Mouse (Mus musculus): ENCODE results near the gene Rab6b. TPM values are rescaled to one million over a fixed set of nuclear protein-coding genes. Genes with fewer than 3 reads are reported as not detected.
"Not testable (repeated sequence)": the region's sequence is repeated elsewhere in the genome, so short reads cannot be mapped to it uniquely, and the experiment has no call there.

Rab6b gene
- polyA plus RNA-seq, 1 experiment from 2014 or later: 43.8 TPM

DNA sequence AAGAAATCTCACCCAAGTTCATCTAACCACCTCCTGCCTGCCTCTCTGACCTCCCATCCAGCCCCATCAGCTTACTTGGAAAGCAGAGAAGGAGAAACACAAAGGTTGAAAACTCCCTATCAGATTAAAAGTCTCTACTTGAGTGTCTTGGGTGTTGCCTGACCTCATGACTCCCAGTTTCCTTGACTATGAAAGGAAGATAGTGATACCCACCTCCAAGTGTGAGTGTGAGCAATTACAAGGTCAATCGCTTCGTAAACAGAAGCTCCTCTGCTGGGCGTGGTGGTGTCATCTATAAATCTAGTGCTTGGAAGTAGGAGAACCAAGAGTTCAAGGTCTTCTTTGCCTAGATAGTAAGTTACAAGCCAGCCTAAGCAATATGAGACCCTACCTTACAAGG is 31.4 kb upstream of the Rab6b start:
- POLR2A ChIA-PET: no interaction called here

DNA sequence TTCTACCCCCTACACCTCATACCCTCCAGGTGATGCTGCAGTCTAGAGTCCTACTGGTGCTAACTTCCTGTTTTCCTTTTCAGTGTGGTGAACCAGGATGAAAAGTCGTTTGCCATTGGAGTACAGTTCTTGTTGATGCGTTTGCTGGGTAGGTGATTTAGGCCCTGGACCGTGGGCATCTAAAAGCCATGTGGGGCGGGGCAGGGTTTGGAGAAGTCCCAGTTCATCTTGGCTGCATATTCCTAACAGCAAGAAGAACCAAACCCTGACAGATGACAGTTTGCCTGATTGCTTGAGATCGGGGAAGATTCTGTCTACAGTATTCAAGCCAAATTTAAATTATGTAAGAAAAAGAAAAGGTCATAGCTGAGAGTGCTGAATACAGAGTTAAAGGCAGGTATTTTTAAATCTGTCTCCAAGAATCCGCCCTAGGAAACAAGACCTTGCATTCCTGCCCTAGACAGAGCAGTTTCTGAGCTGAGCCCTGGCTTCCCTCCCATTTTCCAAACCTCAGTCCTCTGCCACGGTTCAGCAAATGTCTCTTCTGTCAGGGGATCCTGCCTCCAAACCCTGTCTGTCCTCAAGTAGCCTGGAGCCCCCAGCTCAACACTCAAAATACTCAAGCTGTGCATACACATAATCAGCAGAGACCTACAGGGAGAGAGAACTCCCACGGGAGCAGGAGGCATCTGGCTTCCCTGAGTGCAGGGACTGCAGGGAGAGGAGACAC is 29.2 kb upstream of the Rab6b start:
- ChIA-PET CTCF (interaction anchor here (1.2 kb wide), 1 partner anchor 14 kb away, joined by 3 read pairs; no protein-coding TSS in a partner anchor), POLR2A (no interaction called here)
- no peaks in the 10 kb centered on the region for H3K27me3 ChIP-seq
- DNase-seq (ENCODE audit: low read depth, low spot score) (no peak), ATAC-seq (no peak)
- no peak for TF ChIP-seq CTCF (IDR thresholded peaks at IDR 0.05)
- in situ Hi-C loops (cut with MboI; ENCODE audit: low pct_unique_long_range_greater_than_20kb): no loop called here

More for the DNA sequence above, 31.4 kb upstream of the Rab6b start:
- CTCF ChIA-PET: interaction anchor here (1.4 to 1.7 kb wide), 2 partner anchors 26 to 75 kb away, joined by 3 read pairs; no protein-coding TSS in a partner anchor
- no peaks in the 10 kb centered on the region for H3K27me3 ChIP-seq
- in situ Hi-C loops (cut with MboI; ENCODE audit: low pct_unique_long_range_greater_than_20kb): no loop called here
- ATAC-seq (no peak), DNase-seq (ENCODE audit: low read depth, low spot score) (no peak)
- no peak for TF ChIP-seq CTCF (IDR thresholded peaks at IDR 0.05)

DNA sequence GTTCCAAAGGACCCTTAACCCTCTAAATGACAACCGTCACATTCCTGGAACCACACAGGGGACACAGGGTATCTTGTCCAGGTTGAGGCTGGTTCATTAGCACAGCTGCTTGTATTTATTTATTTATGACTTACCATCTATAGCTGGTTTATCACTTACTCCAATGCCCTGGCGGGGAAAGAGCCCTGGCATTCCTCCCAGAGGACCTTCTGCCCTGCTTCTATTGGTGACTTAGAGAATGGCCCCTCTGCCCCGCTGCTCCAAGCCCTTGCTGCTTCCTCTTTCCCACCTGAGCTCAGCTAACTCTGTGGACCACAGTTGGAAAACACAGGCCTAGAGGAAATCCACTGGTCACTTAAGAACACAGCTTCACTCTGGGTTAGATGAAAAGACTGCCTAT is 28.2 kb upstream of the Rab6b start:
- DNase-seq (ENCODE audit: low read depth, low spot score) (no peak), ATAC-seq (no peak)
- POLR2A ChIA-PET: no interaction called here
- TF ChIP-seq CTCF (IDR thresholded peaks at IDR 0.05): no peak
- H3K27me3 ChIP-seq: no peaks in the 10 kb centered on the region
- CTCF ChIA-PET: interaction anchor here (1.2 kb wide), 1 partner anchor 15 kb away, joined by 3 read pairs; no protein-coding TSS in a partner anchor
- in situ Hi-C loops (cut with MboI; ENCODE audit: low pct_unique_long_range_greater_than_20kb): no loop called here

DNA sequence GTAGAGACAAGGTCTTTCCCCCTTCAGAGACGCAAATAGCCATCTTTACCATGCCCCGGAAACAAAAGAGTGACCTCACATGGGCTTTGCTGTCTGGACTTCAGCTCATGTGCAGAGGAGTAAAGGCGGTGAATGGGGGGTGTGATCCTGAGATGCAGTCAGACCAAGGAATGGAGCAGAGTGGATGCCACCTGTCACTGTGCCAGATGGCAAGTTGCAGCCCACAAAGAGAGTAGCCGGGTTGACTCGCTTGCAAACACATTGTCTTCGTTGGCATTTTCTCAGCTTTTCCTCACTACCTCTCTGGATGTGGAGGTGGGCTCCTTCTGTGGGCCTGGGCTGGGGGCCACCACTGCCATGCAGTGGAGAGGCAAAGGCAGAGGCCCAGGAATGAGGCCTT is 24.9 kb upstream of the Rab6b start:
- ATAC-seq: no peak
- CTCF ChIA-PET: no interaction called here
- POLR2A ChIA-PET: no interaction called here
- no peak for DNase-seq (ENCODE audit: low read depth, low spot score)
- in situ Hi-C loops (cut with MboI; ENCODE audit: low pct_unique_long_range_greater_than_20kb): no loop called here
- TF ChIP-seq CTCF (IDR thresholded peaks at IDR 0.05): no peak
- H3K27me3 ChIP-seq: no peaks in the 10 kb centered on the region

DNA sequence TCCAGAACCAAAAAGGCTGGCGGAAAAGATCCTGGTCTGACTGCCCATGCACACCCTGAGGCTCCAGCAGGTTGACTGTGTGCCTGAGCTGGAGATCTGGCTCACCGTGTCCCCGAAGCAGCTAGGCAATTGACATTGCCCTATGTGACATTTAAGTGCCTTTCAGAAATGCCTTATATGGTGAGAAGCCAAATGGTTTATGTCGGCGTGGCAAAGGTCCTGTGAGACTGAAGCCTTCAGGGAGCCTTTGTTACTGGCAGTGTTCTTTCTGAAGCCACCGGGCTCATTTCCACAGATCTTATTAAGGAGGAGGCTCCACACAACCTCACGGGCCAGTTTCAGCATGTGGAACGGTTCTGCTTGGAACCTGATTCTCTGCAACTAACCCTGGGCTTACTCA is 24.3 kb upstream of the Rab6b start:
- no peak for TF ChIP-seq CTCF (IDR thresholded peaks at IDR 0.05)
- no peak for ATAC-seq
- ChIA-PET CTCF (no interaction called here), POLR2A (no interaction called here)
- in situ Hi-C loops (cut with MboI; ENCODE audit: low pct_unique_long_range_greater_than_20kb): no loop called here
- no peaks in the 10 kb centered on the region for H3K27me3 ChIP-seq
- DNase-seq (ENCODE audit: low read depth, low spot score): no peak

DNA sequence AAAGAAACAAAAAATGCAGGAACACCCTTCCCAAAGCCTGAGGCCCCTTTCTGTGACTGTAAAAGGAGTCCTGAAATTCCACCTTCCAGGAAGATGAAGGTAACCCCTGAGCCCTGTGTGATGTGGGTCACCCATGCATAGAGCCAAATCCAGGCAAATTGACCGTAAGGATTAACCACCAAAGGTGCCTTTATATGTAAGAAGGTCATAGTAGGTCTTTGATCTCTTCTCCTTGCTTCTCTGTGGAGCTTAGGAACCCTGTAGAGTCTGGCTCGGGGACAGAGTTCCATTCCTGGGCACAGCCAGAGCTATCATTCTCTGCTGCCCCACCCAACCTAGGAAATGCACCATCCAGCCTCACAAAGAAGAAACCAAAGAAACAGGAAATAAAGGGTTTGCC is 22.9 kb upstream of the Rab6b start:
- DNase-seq (ENCODE audit: low read depth, low spot score) (no peak), ATAC-seq (no peak)
- in situ Hi-C loops (cut with MboI; ENCODE audit: low pct_unique_long_range_greater_than_20kb): no loop called here
- TF ChIP-seq CTCF (IDR thresholded peaks at IDR 0.05): no peak
- ChIA-PET POLR2A (no interaction called here), CTCF (no interaction called here)
- no peaks in the 10 kb centered on the region for H3K27me3 ChIP-seq

DNA sequence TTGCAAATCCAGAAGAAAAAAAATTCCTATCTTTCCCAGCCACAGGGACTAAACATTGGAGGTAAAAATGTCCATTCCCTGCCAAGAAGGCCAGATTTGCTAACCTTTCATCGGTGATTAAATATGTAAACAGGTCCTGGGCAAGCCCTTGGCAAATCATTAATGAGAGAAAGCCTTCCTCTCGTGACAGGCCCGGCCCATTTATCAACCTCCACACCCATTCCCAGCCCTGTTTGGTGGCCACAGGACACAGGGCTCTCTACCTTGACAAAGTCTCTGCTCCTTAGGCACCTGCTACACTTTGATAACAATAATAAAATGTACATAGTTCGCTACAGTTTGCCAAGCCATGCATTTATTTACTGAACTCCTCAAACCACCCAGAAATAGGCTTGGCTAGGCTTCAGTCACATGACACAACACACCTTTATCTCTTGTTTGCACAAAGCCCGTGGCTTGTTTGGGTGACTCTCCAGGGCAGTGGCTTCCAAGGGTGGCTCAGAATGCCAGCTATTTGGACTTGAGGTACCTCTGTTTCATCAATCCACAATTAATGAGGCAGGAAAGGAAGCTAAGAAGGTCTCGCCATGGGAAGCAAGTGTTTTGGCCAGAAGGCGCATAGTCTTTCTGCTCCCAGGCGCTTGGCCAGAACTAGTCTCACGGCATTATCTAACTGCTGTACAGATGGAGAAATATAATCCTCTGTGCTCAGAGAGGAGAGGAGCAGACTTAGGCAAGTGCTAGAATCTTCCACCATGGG is 21.3 kb upstream of the Rab6b start:
- H3K27me3 ChIP-seq: no peaks in the 10 kb centered on the region
- POLR2A ChIA-PET: no interaction called here
- DNase-seq (ENCODE audit: low read depth, low spot score) (peak; percentile 62), ATAC-seq (peak; percentile 79)
- CTCF ChIA-PET: no interaction called here
- no peak for TF ChIP-seq CTCF (IDR thresholded peaks at IDR 0.05)
- in situ Hi-C loops (cut with MboI; ENCODE audit: low pct_unique_long_range_greater_than_20kb): no loop called here

DNA sequence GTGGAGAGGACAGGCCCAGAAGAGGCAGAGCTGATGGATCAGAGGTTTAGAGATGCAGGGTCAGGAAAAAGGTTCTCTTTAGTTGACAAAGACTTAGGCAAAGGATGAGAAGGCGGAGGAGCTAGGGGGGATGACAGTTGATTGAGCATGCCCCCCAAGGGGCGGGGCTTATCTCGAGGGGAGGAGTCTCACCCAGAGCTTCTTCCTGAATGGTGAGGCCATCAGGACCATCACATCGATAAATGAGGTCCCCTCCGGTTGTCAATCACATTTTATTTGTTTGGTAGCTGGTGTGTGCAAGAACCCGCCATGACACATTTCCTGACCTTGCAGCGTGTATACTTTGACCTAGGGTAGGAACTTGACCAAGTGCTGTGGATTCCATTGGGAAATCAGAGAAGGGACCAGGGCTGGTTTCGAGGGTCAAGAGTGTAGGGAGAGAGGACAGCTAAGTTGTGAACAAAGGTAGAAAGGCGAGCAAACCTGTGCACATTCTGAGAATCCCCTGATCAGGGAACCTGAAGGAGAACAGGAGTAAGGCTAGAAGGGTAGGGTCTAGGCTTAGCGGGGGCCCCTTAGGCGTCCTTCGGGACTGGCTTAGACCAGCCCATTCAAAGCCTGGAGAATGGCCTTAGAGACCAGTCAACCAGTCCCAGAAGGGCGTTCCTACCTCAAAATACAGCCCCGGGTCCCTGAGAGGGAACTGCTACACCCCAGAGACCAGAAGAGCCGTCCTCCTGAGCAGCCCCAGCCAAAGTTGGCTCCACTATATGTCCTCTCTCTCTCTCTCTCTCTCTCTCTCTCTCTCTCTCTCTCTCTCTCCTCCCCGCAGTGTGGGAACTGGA is 20.3 kb upstream of the Rab6b start:
- CTCF ChIA-PET: interaction anchor here (1.4 kb wide), 1 partner anchor 61 kb away, joined by 3 read pairs; no protein-coding TSS in a partner anchor
- in situ Hi-C loops (cut with MboI; ENCODE audit: low pct_unique_long_range_greater_than_20kb): no loop called here
- POLR2A ChIA-PET: no interaction called here
- no peak for TF ChIP-seq CTCF (IDR thresholded peaks at IDR 0.05)
- no peaks in the 10 kb centered on the region for H3K27me3 ChIP-seq
- DNase-seq (ENCODE audit: low read depth, low spot score): no peak
- no peak for ATAC-seq

DNA sequence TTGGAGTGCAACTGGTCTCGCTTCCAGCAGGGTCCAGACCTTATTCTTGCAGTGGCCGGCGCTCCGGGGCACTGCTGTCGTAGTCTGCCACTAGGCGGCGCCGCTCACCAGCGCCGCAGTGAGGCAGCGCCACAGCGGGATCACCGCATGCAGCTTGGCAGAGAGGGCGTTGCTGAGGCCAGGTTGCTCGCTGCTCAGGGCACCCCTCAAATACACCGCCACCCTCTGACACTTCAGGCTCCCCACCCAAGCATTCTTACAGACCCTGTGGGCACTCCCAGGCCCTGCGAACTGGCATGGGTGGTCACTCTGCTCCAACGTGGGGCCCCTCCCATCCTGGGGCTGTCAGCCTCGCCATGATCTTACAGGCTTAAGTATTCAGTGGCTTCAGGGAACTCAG is 19.3 kb upstream of the Rab6b start:
- no peaks in the 10 kb centered on the region for H3K27me3 ChIP-seq
- no peak for DNase-seq (ENCODE audit: low read depth, low spot score)
- ATAC-seq: peak; percentile 40
- ChIA-PET POLR2A (no interaction called here), CTCF (interaction anchor here (1.4 kb wide), 1 partner anchor 62 kb away, joined by 3 read pairs; no protein-coding TSS in a partner anchor)
- TF ChIP-seq CTCF (IDR thresholded peaks at IDR 0.05): peak; percentile 86
- in situ Hi-C loops (cut with MboI; ENCODE audit: low pct_unique_long_range_greater_than_20kb): no loop called here

DNA sequence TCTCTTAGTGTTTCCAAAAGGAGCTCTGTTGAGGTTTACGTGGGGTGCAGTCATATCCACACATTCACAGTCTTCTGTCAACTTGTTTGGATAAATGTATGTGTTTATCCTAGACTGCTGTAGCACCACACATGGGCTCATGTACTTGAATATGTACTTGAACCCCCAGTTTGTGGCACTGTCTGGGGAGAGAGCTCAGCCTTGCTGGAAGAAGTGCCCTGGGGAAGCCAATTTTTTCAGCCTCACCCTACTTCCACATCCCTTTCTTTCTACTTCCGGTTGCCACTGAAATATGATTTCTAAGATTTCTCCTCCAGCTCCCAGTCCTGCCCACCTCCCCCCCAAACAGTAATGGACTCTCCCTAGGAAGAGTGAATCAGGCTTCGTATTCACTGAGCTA is 17.9 kb upstream of the Rab6b start:
- no peaks in the 10 kb centered on the region for H3K27me3 ChIP-seq
- in situ Hi-C loops (cut with MboI; ENCODE audit: low pct_unique_long_range_greater_than_20kb): no loop called here
- ChIA-PET POLR2A (interaction anchor here (0.5 kb wide), 1 partner anchor 169 kb away, joined by 3 read pairs; no protein-coding TSS in a partner anchor), CTCF (interaction anchor here (1.2 to 1.7 kb wide), 2 partner anchors 11 to 18 kb away, joined by 4 to 8 read pairs; partner anchors contain the start of gene Rab6b)
- ATAC-seq: no peak
- no peak for TF ChIP-seq CTCF (IDR thresholded peaks at IDR 0.05)
- no peak for DNase-seq (ENCODE audit: low read depth, low spot score)

DNA sequence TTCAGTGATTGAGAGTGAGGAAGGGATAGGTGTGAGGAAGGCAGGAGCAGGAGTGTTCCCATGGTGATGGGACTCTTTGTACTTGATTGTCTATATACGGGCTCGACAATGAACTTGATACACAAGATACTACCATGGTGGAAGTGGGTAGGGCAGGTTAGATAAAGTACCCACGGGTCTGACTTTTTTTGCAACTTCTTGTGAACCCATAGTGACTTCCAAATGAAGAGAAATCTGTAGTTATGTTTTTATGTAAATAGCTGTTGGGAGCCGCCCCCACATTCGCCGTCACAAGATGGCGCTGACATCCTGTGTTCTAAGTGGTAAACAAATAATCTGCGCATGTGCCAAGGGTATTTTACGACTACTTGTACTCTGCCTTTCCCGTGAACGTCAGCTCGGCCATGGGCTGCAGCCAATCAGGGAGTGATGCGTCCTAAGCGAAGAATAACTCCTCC is 3.2 kb upstream of the Rab6b start:
- H3K27me3 ChIP-seq; CTCF ChIA-PET; DNase-seq (ENCODE audit: low read depth, low spot score); in situ Hi-C loops (cut with MboI; ENCODE audit: low pct_unique_long_range_greater_than_20kb); ATAC-seq; POLR2A ChIA-PET: not testable (repeated sequence)
